Comparison of ENCODE assay signal across 18 mouse cellular contexts in genomic region chr4:72060605-72061352, GRCm38 (mm10).
DNase-seq lines count a peak whose midpoint lies in the region; ATAC-seq and TF ChIP-seq lines count a peak whose summit lies in the region.
"Had no signal": no experiment of that assay in that cellular context is flagged by ENCODE, and none has a peak within 500 bp of the region (broad histone marks: within the 10 kb centered on the region; RNA-seq: fewer than 3 reads in every experiment).

No protein-coding gene starts in this region.

- no peak overlapping the region for H3K4me3 ChIP-seq in liver, embryonic 11.5 days (ENCODE audit: low read depth, low read length)
- H3K4me3 ChIP-seq in stomach, postnatal 0 days (ENCODE audit: low read depth, low read length): no peak overlapping the region
- H3K4me3 ChIP-seq: forebrain, embryonic 15.5 days; hindbrain, embryonic 15.5 days; limb, embryonic 12.5 days; megakaryocyte, embryonic 14.5 days; neural tube, embryonic 12.5 days had no signal

- H3K36me3 ChIP-seq in liver, embryonic 11.5 days (ENCODE audit: control insufficient read depth, insufficient read depth, low read length): no peaks in the 10 kb centered on the region
- no peaks in the 10 kb centered on the region for H3K36me3 ChIP-seq in stomach, postnatal 0 days (ENCODE audit: control insufficient read depth, insufficient read depth, low read length)
- H3K36me3 ChIP-seq: forebrain, embryonic 15.5 days; hindbrain, embryonic 15.5 days; limb, embryonic 12.5 days; neural tube, embryonic 12.5 days had no signal

- intact Hi-C loops in heart, postnatal 25 days (cut with DNase I): loop anchor here (10.0 kb wide), 1 partner anchor 134 kb away; no protein-coding TSS in a partner anchor

- peak; percentile 90 for DNase-seq in heart, adult 11 months
- DNase-seq in heart, postnatal 25 days (ENCODE audit: low spot score): no peak
- peak; percentile 8 for DNase-seq in liver
- DNase-seq in liver, embryonic 11.5 days (ENCODE audit: low spot score): no peak
- DNase-seq in kidney, postnatal 25 days: peak; percentile 5 to 32
- peak; percentile 14 for DNase-seq in stomach, postnatal 0 days (ENCODE audit: low spot score)
- DNase-seq in ovary, postnatal 10 days (ENCODE audit: low spot score): no peak
- DNase-seq: cerebellum, adult 2 months; gastrocnemius, postnatal 25 days; right cerebral cortex, postnatal 4 days; thymus, adult 2 months had no signal

- H3K9ac ChIP-seq in liver, embryonic 11.5 days (ENCODE audit: low read depth, low read length): no peak overlapping the region
- no peak overlapping the region for H3K9ac ChIP-seq in stomach, postnatal 0 days (ENCODE audit: low read length)
- H3K9ac ChIP-seq: forebrain, embryonic 15.5 days; hindbrain, embryonic 15.5 days; limb, embryonic 12.5 days; neural tube, embryonic 12.5 days had no signal

- no peaks in the 10 kb centered on the region; the same call in 1 of the 2 replicates for H3K4me1 ChIP-seq in liver, embryonic 11.5 days (replicated peaks; ENCODE audit: control insufficient read depth, insufficient read depth, low read length)
- no peaks in the 10 kb centered on the region for H3K4me1 ChIP-seq in stomach, postnatal 0 days (replicated peaks; ENCODE audit: control insufficient read depth, insufficient read depth)
- H3K4me1 ChIP-seq: forebrain, embryonic 15.5 days; hindbrain, embryonic 15.5 days; megakaryocyte, embryonic 14.5 days; neural tube, embryonic 12.5 days had no signal

- TF ChIP-seq CTCF in stomach, postnatal 0 days (IDR thresholded peaks at IDR 0.05; ENCODE audit: low read depth): no peak

- ATAC-seq in liver, embryonic 11.5 days (replicated peaks; ENCODE audit: low FRiP score): no peak; the same call in 1 of the 2 replicates
- ATAC-seq in stomach, postnatal 0 days (ENCODE audit: low FRiP score, low TSS enrichment): no peak
- no peak for ATAC-seq in activated CD4-positive, CD25-positive, alpha-beta regulatory T cell, adult 4 months
- ATAC-seq: forebrain, embryonic 15.5 days; lung, postnatal 0 days had no signal

- no peaks in the 10 kb centered on the region for H3K27me3 ChIP-seq in liver, embryonic 11.5 days (replicated peaks; ENCODE audit: control insufficient read depth, insufficient read depth, low read length)
- H3K27me3 ChIP-seq in stomach, postnatal 0 days (ENCODE audit: control insufficient read depth, insufficient read depth, low read length): no peaks in the 10 kb centered on the region
- H3K27me3 ChIP-seq: forebrain, embryonic 15.5 days; hindbrain, embryonic 15.5 days; limb, embryonic 12.5 days; megakaryocyte, embryonic 14.5 days; neural tube, embryonic 12.5 days had no signal

- WGBS in liver, embryonic 11.5 days: 66% methylated on average over 6 of the region's 6 CpGs
- WGBS in stomach, postnatal 0 days: 57% methylated on average over 6 of the region's 6 CpGs

- H3K9me3 ChIP-seq in liver, embryonic 11.5 days (ENCODE audit: control insufficient read depth, low read length): no peaks in the 10 kb centered on the region
- H3K9me3 ChIP-seq in stomach, postnatal 0 days (ENCODE audit: control insufficient read depth, low read length): no peaks in the 10 kb centered on the region
- H3K9me3 ChIP-seq: forebrain, embryonic 15.5 days; hindbrain, embryonic 15.5 days; limb, embryonic 12.5 days; megakaryocyte, embryonic 14.5 days; neural tube, embryonic 12.5 days had no signal

- TF ChIP-seq EP300 in stomach, postnatal 0 days (optimal IDR thresholded peaks at IDR 0.05): no peak

- H3K4me2 ChIP-seq in liver, embryonic 11.5 days: no peak overlapping the region
- no peak overlapping the region for H3K4me2 ChIP-seq in stomach, postnatal 0 days (replicated peaks; ENCODE audit: low read depth)
- H3K4me2 ChIP-seq: forebrain, embryonic 15.5 days; hindbrain, embryonic 15.5 days; limb, embryonic 12.5 days; neural tube, embryonic 12.5 days had no signal

- no peak overlapping the region for H3K27ac ChIP-seq in liver, embryonic 11.5 days (ENCODE audit: low read depth, low read length)
- no peak overlapping the region for H3K27ac ChIP-seq in stomach, postnatal 0 days (replicated peaks)
- H3K27ac ChIP-seq: forebrain, embryonic 15.5 days; hindbrain, embryonic 15.5 days; limb, embryonic 12.5 days; neural tube, embryonic 12.5 days had no signal

Comparison
In these comparisons a context has a peak if more than half of its experiments do, and no peak if none do; other contexts are left out.
1. DNase-seq: peak in heart, adult 11 months (single experiment), liver (single experiment), kidney, postnatal 25 days (2 of 2) and stomach, postnatal 0 days (single experiment); none in heart, postnatal 25 days (single experiment), liver, embryonic 11.5 days (single experiment) and ovary, postnatal 10 days (single experiment).